In genomic region chr8:109252404-109252803, GRCm38 (mm10) we compare ENCODE assay signal across 16 mouse cellular contexts.
DNase-seq lines count a peak whose midpoint lies in the region; ATAC-seq lines count a peak whose summit lies in the region.
"Had no signal": no experiment of that assay in that cellular context is flagged by ENCODE, and none has a peak within 500 bp of the region (broad histone marks: within the 10 kb centered on the region; RNA-seq: fewer than 3 reads in every experiment).

No protein-coding gene starts in this region.

- DNase-seq in retina, postnatal 1 day: peak; percentile 61
- DNase-seq in retina, embryonic 14.5 days (ENCODE audit: low spot score): no peak
- DNase-seq in hindbrain, embryonic 14.5 days (ENCODE audit: low spot score): peak; percentile 57
- peak; percentile 32 for DNase-seq in lung, postnatal 25 days (ENCODE audit: low spot score)
- DNase-seq in right cerebral cortex, postnatal 36 days (ENCODE audit: low spot score in 2 of 2): no peak
- DNase-seq in heart, postnatal 36 days: no peak
- DNase-seq: cerebellum, adult 8-10 months; heart, postnatal 4 days; kidney, adult 18-20 months; liver, postnatal 0 days; right cerebral cortex, postnatal 4 days; thymus, adult 18-20 months had no signal

- H3K36me3 ChIP-seq in hindbrain, embryonic 14.5 days (replicated peaks; ENCODE audit: control insufficient read depth, insufficient read depth): no peaks in the 10 kb centered on the region
- H3K36me3 ChIP-seq: limb, embryonic 13.5 days had no signal

- WGBS in hindbrain, embryonic 14.5 days: 34% methylated on average over 4 of the region's 4 CpGs

- H3K27me3 ChIP-seq in hindbrain, embryonic 14.5 days (ENCODE audit: control insufficient read depth, insufficient read depth, low read length): no peaks in the 10 kb centered on the region
- H3K27me3 ChIP-seq: limb, embryonic 13.5 days had no signal

- peaks cover 8% of the 10 kb centered on the region; the same call in 1 of the 2 replicates for H3K4me1 ChIP-seq in hindbrain, embryonic 14.5 days (replicated peaks; ENCODE audit: control insufficient read depth, insufficient read depth, low read length)

- H3K4me3 ChIP-seq in hindbrain, embryonic 14.5 days (replicated peaks; ENCODE audit: low read length): no peak overlapping the region
- H3K4me3 ChIP-seq: erythroblast, embryonic 14.5 days; left cerebral cortex, adult 2 months; limb, embryonic 13.5 days had no signal

- intact Hi-C loops in heart, postnatal 36 days (cut with DNase I): no loop called here

- ATAC-seq in hindbrain, embryonic 14.5 days (ENCODE audit: low FRiP score): peak; percentile 29; the same call in 1 of the 2 replicates
- ATAC-seq in megakaryocyte, adult 5-6 weeks (ENCODE audit: poor library complexity, severe bottlenecking): no peak
- ATAC-seq: liver, postnatal 0 days had no signal

- no peaks in the 10 kb centered on the region for H3K9me3 ChIP-seq in hindbrain, embryonic 14.5 days (ENCODE audit: control insufficient read depth, low read length)

- H3K27ac ChIP-seq in hindbrain, embryonic 14.5 days: peak overlapping the region; percentile 95; the same call in 1 of the 2 replicates
- H3K27ac ChIP-seq: left cerebral cortex, adult 2 months; limb, embryonic 13.5 days had no signal

- H3K4me2 ChIP-seq in hindbrain, embryonic 14.5 days (replicated peaks): peak overlapping the region; percentile 57

- H3K9ac ChIP-seq in hindbrain, embryonic 14.5 days: no peak overlapping the region
- H3K9ac ChIP-seq: limb, embryonic 13.5 days; liver, postnatal 0 days had no signal

Comparison
In these comparisons a context has a peak if more than half of its experiments do, and no peak if none do; other contexts are left out.
1. DNase-seq: peak in retina, postnatal 1 day (single experiment), hindbrain, embryonic 14.5 days (single experiment) and lung, postnatal 25 days (single experiment); none in retina, embryonic 14.5 days (single experiment), right cerebral cortex, postnatal 36 days (0 of 2) and heart, postnatal 36 days (0 of 2).